Mouse (Mus musculus): ENCODE results near the gene Plac9a. TPM values are rescaled to one million over a fixed set of nuclear protein-coding genes. Genes with fewer than 3 reads are reported as not detected.

Plac9a gene
- polyA plus RNA-seq, 1 experiment from 2014 or later, result not detected

GRCm38 (mm10) chr14:25844372-25844771 lies 58.5 kb downstream of the Plac9a start:
- Histone ChIP-seq H3K4me3 (replicated peaks) (no peak overlapping the region), H3K27me3 (peaks cover 44% of the 10 kb centered on the region), H3K27ac (no peak overlapping the region), H3K9me3 (no peaks in the 10 kb centered on the region), H3K36me3 (replicated peaks) (no peaks in the 10 kb centered on the region), H3K4me2 (no peak overlapping the region), H3K4me1 (peaks cover 15% of the 10 kb centered on the region), H3K9ac (no peak overlapping the region)
- ATAC-seq (ENCODE audit: low FRiP score), result no peak
- 91% methylated on average over 4 of the region's 4 CpGs for WGBS

DNA sequence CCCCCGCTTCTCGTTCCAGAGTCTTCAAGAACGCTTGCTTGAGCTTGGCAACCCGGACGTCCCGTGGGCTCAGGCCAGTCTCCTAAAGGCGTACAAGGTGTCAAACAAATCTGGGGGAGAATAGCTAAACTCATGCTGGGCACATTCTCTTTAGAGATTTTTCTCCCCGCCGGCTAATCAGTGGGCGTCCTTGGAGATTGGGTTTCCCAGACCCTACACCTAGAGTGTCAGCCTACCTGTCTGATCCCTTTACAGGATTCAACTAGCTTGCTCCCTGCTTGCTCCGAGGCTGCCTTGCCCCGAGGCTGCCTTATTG lies 60.3 kb downstream of the Plac9a start:
- Histone ChIP-seq H3K4me2 (peak overlapping the region; percentile 96), H3K4me3 (replicated peaks) (peak overlapping the region; percentile 57), H3K9me3 (no peaks in the 10 kb centered on the region), H3K27me3 (peaks cover 44% of the 10 kb centered on the region), H3K36me3 (replicated peaks) (no peaks in the 10 kb centered on the region), H3K27ac (no peak overlapping the region), H3K9ac (peak overlapping the region; percentile 59), H3K4me1 (peaks cover 18% of the 10 kb centered on the region)
- WGBS, result under 1% methylated on average over 12 of the region's 12 CpGs
- ATAC-seq (ENCODE audit: low FRiP score), result no peak

DNA sequence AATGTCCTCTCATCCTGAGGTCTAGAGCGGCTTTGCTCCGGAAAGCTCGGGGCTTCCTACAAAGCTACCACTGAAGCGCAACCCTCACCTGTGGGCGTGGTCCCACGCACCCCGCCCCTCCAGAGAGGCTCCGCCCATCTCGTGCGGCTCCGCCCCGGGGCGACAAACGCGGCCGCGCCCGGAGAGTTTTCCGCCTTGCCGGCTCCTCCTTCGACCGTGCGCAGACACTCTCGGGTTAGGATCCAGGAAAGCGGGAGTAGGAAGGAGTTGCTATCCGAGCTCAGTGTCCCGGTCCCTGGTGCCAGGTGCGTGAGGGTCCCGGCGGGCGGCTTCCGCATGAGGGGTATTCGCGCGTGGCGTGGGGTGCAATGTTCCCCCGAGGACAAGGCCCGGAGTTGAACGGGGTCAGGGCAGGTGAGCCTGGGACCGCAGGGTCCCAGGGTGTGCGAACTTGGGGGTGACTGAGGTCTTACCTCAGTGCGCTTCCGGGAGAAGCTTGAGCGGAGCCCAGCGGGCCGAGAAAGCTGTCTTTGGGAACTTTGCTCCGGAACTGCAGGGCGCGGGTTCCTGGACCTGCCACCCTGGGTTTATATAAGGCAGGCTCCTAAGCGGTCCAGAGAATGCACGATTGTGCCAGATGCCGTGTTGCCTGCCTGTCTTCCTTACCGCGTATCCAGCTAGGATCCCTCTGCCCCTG lies 60.8 kb downstream of the Plac9a start, which contains the start of gene Anxa11:
Gene Anxa11 (plus strand): TSS at position 166 of the 697 bp plus-strand sequence.
- peak within 1 kb of the TSS; percentile 59 for H3K9ac ChIP-seq
- H3K36me3 ChIP-seq (replicated peaks), result no peaks in the 10 kb centered on the region
- H3K9me3 ChIP-seq, result no peaks in the 10 kb centered on the region
- under 1% methylated on average over 54 of the region's 54 CpGs for WGBS
- peaks cover 15% of the 10 kb centered on the region for H3K4me1 ChIP-seq
- peak within 1 kb of the TSS; percentile 96 for H3K4me2 ChIP-seq
- peaks cover 44% of the 10 kb centered on the region for H3K27me3 ChIP-seq
- ATAC-seq (ENCODE audit: low FRiP score), result peak; percentile 67
- H3K4me3 ChIP-seq (replicated peaks), result peak within 1 kb of the TSS; percentile 57
- no peak within 1 kb of the TSS for H3K27ac ChIP-seq

GRCm38 (mm10) chr14:25841579-25841978 lies 61.3 kb downstream of the Plac9a start:
- peaks cover 14% of the 10 kb centered on the region for H3K4me1 ChIP-seq
- peak overlapping the region; percentile 96 for H3K4me2 ChIP-seq
- H3K27ac ChIP-seq, result no peak overlapping the region
- WGBS, result 5% methylated on average over 4 of the region's 4 CpGs
- H3K4me3 ChIP-seq (replicated peaks), result peak overlapping the region; percentile 57
- H3K9me3 ChIP-seq, result no peaks in the 10 kb centered on the region
- H3K27me3 ChIP-seq, result peaks cover 44% of the 10 kb centered on the region
- no peak overlapping the region for H3K9ac ChIP-seq
- no peak for ATAC-seq (ENCODE audit: low FRiP score)
- H3K36me3 ChIP-seq (replicated peaks), result no peaks in the 10 kb centered on the region

GRCm38 (mm10) chr14:25840961-25841360 lies 61.9 kb downstream of the Plac9a start:
- 10% methylated on average over 7 of the region's 7 CpGs for whole genome bisulfite sequencing
- peaks cover 14% of the 10 kb centered on the region for H3K4me1 ChIP-seq
- no peak overlapping the region for H3K9ac ChIP-seq
- ATAC-seq (ENCODE audit: low FRiP score), result no peak
- no peak overlapping the region for H3K27ac ChIP-seq
- no peaks in the 10 kb centered on the region for H3K36me3 ChIP-seq (replicated peaks)
- no peaks in the 10 kb centered on the region for H3K9me3 ChIP-seq
- H3K27me3 ChIP-seq, result peaks cover 44% of the 10 kb centered on the region
- H3K4me2 ChIP-seq, result no peak overlapping the region
- H3K4me3 ChIP-seq (replicated peaks), result no peak overlapping the region

GRCm38 (mm10) chr14:25839791-25840190 lies 63.1 kb downstream of the Plac9a start:
- WGBS, result 72% methylated on average over 7 of the region's 7 CpGs

DNA sequence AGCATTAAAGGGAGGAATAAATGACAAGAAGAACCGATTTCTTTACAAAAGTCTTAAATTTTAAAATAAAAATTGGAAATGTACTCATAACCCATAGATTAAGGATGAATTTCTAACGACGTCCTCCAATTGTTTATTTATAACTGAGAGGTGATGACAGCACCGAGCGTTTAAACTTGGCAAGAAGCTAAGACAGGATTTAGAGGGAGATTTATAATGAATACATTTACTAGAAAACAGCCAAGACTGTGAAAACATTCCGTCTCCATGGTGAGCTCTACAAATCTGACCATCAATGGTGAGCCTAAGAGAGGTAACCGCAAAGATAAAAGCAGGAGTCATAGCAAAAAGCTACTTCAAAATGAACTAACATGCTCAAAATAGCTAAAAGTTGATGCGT lies 64.5 kb downstream of the Plac9a start:
- WGBS, result 64% methylated on average over 8 of the region's 8 CpGs
- Histone ChIP-seq H3K27me3 (peaks cover 29% of the 10 kb centered on the region), H3K9ac (no peak overlapping the region), H3K4me1 (peaks cover 14% of the 10 kb centered on the region), H3K9me3 (no peaks in the 10 kb centered on the region), H3K4me2 (no peak overlapping the region), H3K27ac (no peak overlapping the region), H3K36me3 (replicated peaks) (no peaks in the 10 kb centered on the region), H3K4me3 (replicated peaks) (no peak overlapping the region)
- no peak for ATAC-seq (ENCODE audit: low FRiP score)

More at GRCm38 (mm10) chr14:25839791-25840190, 63.1 kb downstream of the Plac9a start:
- H3K4me1 ChIP-seq, result peaks cover 14% of the 10 kb centered on the region
- H3K4me2 ChIP-seq, result no peak overlapping the region
- H3K9me3 ChIP-seq, result no peaks in the 10 kb centered on the region
- no peak overlapping the region for H3K27ac ChIP-seq
- peaks cover 42% of the 10 kb centered on the region for H3K27me3 ChIP-seq
- H3K4me3 ChIP-seq (replicated peaks), result no peak overlapping the region
- H3K9ac ChIP-seq, result no peak overlapping the region
- no peak for ATAC-seq (ENCODE audit: low FRiP score)
- H3K36me3 ChIP-seq (replicated peaks), result no peaks in the 10 kb centered on the region

Other genes starting within 250 kb of the Plac9a start
- gene Ppif, start 208.9 kb downstream of the Plac9a start, polyA plus RNA-seq (2016; fragmentation: Nextera tagmentation; extraction: Ambion mirVana), result 32.4 and 35.6 TPM in 2 replicates
- gene Zcchc24, start 134.1 kb downstream of the Plac9a start, polyA plus RNA-seq (2016; fragmentation: Nextera tagmentation; extraction: Ambion mirVana), result 12.3 and 14.2 TPM in 2 replicates
- gene Anxa11, start 60.9 kb downstream of the Plac9a start, polyA plus RNA-seq (2016; fragmentation: Nextera tagmentation; extraction: Ambion mirVana), result 3.2 and 4.6 TPM in 2 replicates
- 1.1 and 2.7 TPM in 2 replicates for gene Tmem254a, start 24.6 kb upstream of the Plac9a start, polyA plus RNA-seq (2016; fragmentation: Nextera tagmentation; extraction: Ambion mirVana)
- not detected in 2 replicates for gene Cphx1, start 35.2 kb upstream of the Plac9a start, polyA plus RNA-seq (2016; fragmentation: Nextera tagmentation; extraction: Ambion mirVana)
- 3.6 and 5.6 TPM in 2 replicates for gene Duxbl1, start 75.5 kb upstream of the Plac9a start, polyA plus RNA-seq (2016; fragmentation: Nextera tagmentation; extraction: Ambion mirVana)
- 1.3 and 2.6 TPM in 2 replicates for gene Gm9780, start 139.6 kb upstream of the Plac9a start, polyA plus RNA-seq (2016; fragmentation: Nextera tagmentation; extraction: Ambion mirVana)
- gene Tmem254c, start 164.3 kb upstream of the Plac9a start, polyA plus RNA-seq (2016; fragmentation: Nextera tagmentation; extraction: Ambion mirVana), result 15.9 and 17.1 TPM in 2 replicates
- gene Cphx2, start 178.4 kb upstream of the Plac9a start, polyA plus RNA-seq (2016; fragmentation: Nextera tagmentation; extraction: Ambion mirVana), result not detected in 2 replicates
- gene Cphx3, start 179.2 kb upstream of the Plac9a start, polyA plus RNA-seq (2016; fragmentation: Nextera tagmentation; extraction: Ambion mirVana), result not detected in 2 replicates
- gene Duxbl2, start 215.2 kb upstream of the Plac9a start, polyA plus RNA-seq (2016; fragmentation: Nextera tagmentation; extraction: Ambion mirVana), result 1.6 and 4.6 TPM in 2 replicates

All from forebrain, embryonic 12.5 days (tissue).